Mouse (Mus musculus) spleen, adult 2 months (tissue): ENCODE measurements around the gene Mup14. TPM values are rescaled to one million over a fixed set of nuclear protein-coding genes. Genes with fewer than 3 reads are reported as not detected.
"Not testable (repeated sequence)": the region's sequence is repeated elsewhere in the genome, so short reads cannot be mapped to it uniquely, and the experiment has no call there.

ENCODE experiments used
- DNase-seq, 2 experiments: peaks; one replicate each; pipeline versions ENCODE4 v3.0.0 to v3.0.0-alpha.2; 2012 to 2021; ENCODE audit warnings: low spot score in 2 of 2, low read depth in 1 of 2
- H3K27ac ChIP-seq: fragments of 200-500 bp; 2 replicates; pipeline ENCODE4 v1.5.1; 2012; ENCODE audit warnings: low read length, inconsistent platforms; ENCODE audit not compliant: insufficient read depth
- H3K27me3 ChIP-seq: fragments of 200-500 bp; 2 replicates; pipeline ENCODE4 v1.6.1; 2012; ENCODE audit warnings: mild to moderate bottlenecking, moderate library complexity, low read length, inconsistent platforms; ENCODE audit not compliant: control insufficient read depth, insufficient read depth
- H3K36me3 ChIP-seq: fragments of 200-500 bp; 2 replicates; pipeline ENCODE4 v1.6.1; 2012; ENCODE audit warnings: mild to moderate bottlenecking, low read length, inconsistent platforms; ENCODE audit not compliant: control insufficient read depth, insufficient read depth
- H3K4me1 ChIP-seq: fragments of 200-500 bp; 2 replicates; pipeline ENCODE4 v1.6.1; 2011; ENCODE audit warnings: inconsistent platforms; ENCODE audit not compliant: control insufficient read depth, insufficient read depth, insufficient read length
- H3K4me3 ChIP-seq: fragments of 200-500 bp; 2 replicates; pipeline ENCODE4 v1.5.1; 2011; ENCODE audit warnings: mild to moderate bottlenecking, inconsistent platforms; ENCODE audit not compliant: insufficient read depth, insufficient read length; ENCODE audit errors: extremely low read depth
- WGBS: fragments of 180-500 bp; shearing (Covaris S2); methylation state at CpG from one replicate; pipeline ENCODE4 v1.1.7; 2018; 5-methylcytosine and 5-hydroxymethylcytosine counted together
- polyA plus RNA-seq: library from polyadenylated mRNA; depleted of rRNA; stranded (reverse); fragments of >200 nt; gene quantifications from 2 replicates; pipeline ENCODE4 v1.2.3, GENCODE M21; 2012; rRNA removed

Gene Mup14
- not detected in 2 replicates for polyA plus RNA-seq

GRCm38 (mm10) chr4:61303900-61304299, at the start of gene Mup14:
Mup14 (minus strand) TSS chr4:61304000.
- not testable (repeated sequence) for DNase-seq, H3K36me3 ChIP-seq, H3K27me3 ChIP-seq, H3K27ac ChIP-seq, H3K4me3 ChIP-seq, H3K4me1 ChIP-seq
- 88% methylated on average over 5 of the region's 6 CpGs for WGBS

DNA sequence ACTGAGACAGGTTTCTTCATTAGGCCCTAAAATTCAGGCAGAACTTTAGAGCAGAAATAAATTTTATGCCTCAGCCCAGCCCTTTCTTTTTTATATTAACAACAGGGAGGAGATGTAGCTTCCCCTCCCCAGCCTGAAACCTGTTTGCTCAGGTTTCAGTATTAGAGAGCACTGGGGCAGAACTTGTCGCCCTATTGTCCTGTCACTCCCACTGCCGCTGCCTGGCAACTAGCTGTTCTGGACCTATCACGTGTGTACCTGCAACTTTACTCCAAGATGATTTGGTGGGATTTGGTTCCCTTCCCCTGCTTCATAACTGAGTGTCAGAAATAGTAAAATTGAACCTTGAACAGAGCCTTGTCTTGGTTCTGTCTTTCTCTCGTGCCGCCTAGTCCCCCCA, 34.3 kb upstream of the Mup14 start:
- not testable (repeated sequence) for H3K4me1 ChIP-seq, H3K27me3 ChIP-seq, H3K27ac ChIP-seq, H3K4me3 ChIP-seq, DNase-seq, H3K36me3 ChIP-seq
- WGBS: 91% methylated on average over 3 of the region's 5 CpGs

Other genes starting within 250 kb of the Mup14 start
- gene Mup13, start 75.7 kb downstream of the Mup14 start, polyA plus RNA-seq: not detected in 2 replicates
- gene Mup15, start 135.7 kb upstream of the Mup14 start, polyA plus RNA-seq: not detected in 2 replicates
- gene Mup16, start 215.5 kb upstream of the Mup14 start, polyA plus RNA-seq: not detected in 2 replicates